Mouse (Mus musculus) R1 (cell line): ENCODE measurements around the gene Tcea3.

ENCODE experiments used
- DNase-seq: peaks from one replicate; pipeline ENCODE4 v3.0.0-alpha.2; 2018; ENCODE audit warnings: low read depth, low spot score

Gene Tcea3

DNA sequence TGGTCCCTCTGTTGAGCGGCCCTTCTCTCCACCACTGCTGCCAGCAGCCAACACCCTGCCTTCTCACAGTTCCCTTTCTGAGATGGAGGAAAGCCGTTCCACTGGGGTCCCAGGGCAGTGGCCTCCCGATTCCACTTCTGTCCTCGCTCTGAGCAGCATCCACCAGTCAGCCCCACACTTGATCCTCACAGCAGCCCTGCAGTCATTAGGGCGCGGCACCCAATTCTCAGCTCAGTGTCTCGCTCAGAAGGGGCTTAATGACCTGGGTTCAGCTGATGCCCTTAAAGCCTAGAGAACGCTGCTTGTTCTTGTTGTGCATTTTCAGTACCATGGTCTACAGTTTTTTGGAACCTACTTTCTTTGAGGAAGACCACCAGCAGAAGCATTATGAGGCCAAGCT lies 33.6 kb downstream of the Tcea3 start:
- no peak for DNase-seq

DNA sequence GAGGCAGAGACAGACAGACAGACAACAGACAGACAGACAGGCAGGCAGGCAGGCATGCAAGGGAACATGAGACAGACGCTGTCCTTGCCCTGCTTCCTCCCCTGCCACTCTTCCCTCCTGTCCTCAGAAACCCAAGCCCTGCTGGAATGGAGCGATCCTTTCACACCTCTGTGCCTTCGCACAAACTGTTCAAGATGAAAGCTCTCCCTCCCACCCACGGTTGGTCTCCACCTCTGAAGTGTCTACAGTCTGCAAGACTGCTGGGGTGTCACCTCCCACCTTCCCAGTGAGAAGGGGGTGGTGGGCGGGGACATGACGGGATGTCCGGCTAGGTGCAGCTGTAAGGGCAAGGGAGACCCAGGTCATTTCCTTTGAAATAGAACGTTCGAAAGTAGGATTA lies 34.1 kb downstream of the Tcea3 start:
- no peak for DNase-seq

GRCm38 (mm10) chr4:136282621-136283480 lies 35.3 kb downstream of the Tcea3 start:
- no peak for DNase-seq

DNA sequence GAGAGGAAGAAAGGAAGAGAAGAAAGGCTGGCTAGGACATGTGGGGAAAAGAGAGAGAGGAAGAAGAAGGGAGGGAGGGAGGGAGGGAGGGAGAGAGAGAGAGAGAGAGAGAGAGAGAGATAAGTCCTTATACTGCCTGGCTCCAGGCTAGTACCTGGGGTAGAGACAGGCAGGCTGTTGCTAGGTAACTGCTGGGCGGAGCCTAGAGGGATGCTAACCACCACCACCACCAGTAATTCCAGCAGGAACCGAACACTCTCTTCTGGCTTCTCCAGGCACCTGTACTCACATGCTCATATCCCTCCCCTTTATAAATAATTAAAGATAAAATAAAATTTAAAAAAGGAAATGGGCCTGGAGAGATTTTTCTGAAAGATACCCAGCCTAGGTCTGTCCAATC lies 36.3 kb downstream of the Tcea3 start:
- peak; percentile 54 for DNase-seq

DNA sequence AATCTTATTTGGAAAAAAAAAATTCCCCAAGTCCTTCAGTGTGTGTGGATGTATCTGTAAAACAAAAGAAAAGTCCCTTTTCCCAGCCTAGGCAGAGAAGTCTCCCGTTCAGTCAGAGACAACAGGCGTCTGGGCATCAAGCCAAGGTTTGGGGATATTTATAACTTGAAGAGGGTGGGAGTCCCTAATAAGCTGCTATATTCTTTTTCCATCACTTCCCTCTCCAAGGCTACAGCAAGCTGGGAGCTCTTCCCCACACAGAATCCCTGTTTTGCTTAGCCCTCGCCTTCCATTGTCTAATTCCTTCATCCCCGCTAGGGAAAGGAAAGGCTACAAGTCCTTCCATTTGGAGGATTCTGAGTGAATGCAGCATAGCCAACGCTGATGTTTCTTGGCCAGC lies 36.9 kb downstream of the Tcea3 start, which contains the start of gene Zfp46:
Gene Zfp46, plus strand, starts transcription at position 229 of the 400 bp plus-strand sequence.
- no peak for DNase-seq

- no peak for DNase-seq
These were observed 37.4 kb downstream of the Tcea3 start for GRCm38 (mm10) chr4:136284891-136285290.

DNA sequence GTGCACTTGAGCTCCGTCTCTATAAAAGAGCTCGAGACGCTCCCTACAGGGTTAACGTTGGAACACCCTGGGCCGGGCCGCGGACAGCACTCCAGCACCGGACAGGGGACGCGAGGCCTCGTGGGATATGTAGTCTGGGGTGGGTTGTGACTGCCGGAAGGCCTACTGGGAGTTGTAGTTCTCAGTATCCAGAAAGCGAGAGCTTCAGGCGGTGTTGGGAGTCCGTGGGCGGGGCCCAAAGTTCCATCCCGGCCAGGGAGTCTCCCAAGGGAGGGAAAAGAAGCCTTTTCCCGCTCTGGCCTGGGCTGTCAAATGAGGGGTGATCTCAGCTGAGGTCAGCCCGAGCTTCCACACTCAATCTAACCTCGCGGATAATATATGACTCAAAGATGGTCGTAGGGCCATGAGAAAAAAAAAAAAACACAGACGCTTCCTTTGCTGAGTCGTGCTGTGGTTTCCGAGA lies 37.9 kb downstream of the Tcea3 start:
- peak; percentile 97 for DNase-seq

DNA sequence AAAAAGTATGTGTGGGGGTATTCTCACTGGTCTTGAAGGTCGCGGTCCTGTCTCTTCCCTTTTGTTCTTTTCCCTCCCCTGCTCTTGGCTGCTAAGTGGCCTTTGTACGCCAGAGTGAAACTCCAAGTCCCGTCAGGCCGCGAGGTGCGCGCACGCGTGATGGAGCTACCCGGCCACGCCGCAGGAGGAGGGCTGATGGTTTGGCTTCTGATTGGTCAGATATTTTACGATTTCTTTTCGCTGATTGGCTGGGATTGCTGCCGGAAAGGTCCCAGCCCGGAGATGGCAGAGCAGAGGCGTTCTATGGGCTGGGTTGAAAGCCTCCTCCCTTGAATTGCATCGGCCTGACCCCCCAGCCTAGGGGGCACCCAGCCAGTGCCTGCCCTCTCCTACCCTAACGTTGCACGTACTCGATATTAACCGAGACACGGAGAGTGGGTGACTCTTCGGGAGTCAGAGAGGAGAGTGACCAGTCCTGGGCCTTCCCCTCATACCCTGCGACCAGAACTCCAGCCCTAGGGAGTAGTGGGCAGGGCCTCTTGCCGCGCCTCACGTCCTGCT lies 38.4 kb downstream of the Tcea3 start:
- DNase-seq, result peak; percentile 97

DNA sequence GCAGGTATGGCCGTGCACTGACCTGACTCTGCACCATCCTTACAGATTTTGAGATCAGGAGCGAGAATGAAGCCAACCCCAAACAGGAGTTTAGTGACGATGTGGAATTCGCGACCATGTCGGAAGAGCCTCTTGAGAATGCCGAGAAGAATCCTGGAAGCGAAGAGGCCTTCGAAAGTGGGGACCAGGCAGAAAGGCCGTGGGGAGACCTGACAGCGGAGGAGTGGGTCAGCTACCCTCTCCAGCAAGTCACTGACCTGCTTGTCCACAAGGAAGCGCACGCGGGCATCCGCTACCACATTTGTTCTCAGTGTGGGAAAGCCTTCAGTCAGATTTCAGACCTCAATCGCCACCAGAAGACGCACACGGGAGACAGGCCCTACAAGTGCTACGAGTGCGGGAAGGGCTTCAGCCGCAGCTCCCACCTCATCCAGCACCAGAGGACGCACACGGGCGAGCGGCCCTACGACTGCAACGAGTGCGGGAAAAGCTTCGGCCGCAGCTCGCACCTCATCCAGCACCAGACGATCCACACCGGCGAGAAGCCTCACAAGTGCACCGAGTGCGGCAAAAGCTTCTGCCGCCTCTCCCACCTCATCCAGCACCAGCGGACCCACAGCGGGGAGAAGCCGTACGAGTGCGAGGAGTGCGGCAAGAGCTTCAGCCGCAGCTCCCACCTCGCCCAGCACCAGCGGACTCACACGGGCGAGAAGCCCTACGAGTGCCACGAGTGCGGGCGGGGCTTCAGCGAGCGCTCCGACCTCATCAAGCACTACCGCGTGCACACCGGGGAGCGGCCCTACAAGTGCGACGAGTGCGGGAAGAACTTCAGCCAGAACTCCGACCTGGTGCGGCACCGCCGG lies 42.6 kb downstream of the Tcea3 start:
- DNase-seq, result peak; percentile 62

DNA sequence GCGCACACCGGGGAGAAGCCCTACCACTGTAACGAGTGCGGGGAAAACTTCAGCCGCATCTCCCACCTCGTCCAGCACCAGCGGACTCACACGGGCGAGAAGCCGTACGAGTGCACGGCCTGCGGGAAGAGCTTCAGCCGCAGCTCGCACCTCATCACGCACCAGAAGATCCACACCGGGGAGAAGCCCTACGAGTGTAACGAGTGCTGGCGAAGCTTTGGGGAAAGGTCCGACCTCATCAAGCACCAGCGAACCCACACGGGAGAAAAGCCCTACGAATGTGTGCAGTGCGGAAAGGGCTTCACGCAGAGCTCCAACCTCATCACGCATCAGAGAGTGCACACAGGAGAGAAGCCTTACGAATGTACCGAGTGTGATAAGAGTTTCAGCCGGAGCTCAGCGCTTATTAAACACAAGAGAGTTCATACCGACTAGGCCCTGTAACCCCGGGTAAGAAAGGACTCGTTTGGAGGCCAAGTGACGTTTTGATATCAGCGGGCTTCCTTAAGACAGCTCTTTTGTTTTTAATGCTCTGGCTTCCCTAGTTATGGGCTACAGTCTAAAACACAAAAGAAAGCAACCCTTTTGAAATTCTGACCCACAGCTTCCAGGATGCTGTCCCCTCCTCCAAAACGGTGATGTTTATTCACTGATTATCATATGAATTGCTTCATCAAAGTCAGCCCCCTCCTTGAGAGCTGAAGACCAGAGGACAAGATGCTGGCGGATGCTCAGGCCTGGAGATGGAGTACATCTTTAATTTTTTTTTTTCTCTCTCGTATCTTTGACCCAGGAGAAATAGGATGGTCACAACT lies 43.5 kb downstream of the Tcea3 start:
- DNase-seq, result peak; percentile 85

DNA sequence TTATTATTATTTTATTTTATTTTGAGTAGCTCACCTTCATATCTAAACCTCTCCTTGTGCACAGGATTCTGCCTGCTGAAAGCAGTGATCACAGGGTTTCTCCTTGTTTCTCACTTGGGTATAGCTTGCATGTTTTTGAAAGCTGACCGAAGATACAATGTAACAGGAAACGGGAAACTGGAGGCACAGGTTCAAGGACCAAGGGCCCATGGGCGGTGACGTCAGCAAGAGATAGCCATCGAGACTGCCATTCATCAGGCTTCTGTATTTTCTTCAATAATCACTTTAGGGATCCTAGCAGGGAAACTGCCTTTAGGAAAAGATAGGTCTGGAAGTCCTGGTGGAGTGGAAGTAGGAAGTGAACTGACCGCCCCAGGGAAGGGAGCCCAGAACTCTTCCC lies 44.2 kb downstream of the Tcea3 start:
- DNase-seq, result no peak

DNA sequence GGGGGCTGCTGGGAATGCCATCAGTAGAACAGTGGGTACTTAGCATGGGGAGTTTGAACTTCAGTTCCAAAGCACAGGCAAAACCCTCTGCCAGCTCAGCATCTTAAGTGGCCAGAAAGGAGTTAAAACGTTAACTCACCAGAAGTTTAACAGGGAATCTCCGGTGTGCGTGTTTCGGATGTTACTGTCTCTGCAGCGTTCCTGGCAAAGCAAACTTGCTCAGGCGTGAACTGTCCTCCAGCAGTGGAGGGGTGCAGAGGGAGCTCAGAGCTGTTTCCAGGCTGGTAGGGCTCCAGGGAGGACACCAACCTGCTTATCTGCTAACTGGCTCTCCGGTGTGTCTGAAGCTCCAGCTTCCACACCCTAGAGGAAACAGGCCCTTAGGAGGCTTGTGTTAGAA lies 48.4 kb downstream of the Tcea3 start:
- no peak for DNase-seq

- DNase-seq, result no peak
These were observed 54.9 kb downstream of the Tcea3 start for GRCm38 (mm10) chr4:136302462-136302861.

DNA sequence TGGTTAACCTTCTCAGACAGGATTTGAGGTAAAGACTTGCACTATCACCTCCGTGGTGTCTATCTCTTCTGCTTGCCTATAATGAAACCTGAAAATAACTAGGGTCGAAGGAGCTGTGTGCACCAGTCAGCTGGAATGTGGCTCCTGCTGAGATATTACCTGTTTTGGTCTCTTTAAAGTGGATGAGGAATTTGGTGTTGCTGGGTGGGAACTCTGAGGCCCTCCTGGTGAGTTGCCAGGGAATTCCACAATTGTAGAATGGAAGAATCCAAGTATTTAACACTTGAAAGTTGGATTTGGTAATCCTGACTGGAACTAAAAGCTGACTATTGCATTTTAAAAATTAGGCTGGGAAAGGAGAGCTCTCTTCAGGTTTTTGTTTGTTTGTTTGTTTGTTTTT lies 56.7 kb downstream of the Tcea3 start:
- peak; percentile 94 for DNase-seq

DNA sequence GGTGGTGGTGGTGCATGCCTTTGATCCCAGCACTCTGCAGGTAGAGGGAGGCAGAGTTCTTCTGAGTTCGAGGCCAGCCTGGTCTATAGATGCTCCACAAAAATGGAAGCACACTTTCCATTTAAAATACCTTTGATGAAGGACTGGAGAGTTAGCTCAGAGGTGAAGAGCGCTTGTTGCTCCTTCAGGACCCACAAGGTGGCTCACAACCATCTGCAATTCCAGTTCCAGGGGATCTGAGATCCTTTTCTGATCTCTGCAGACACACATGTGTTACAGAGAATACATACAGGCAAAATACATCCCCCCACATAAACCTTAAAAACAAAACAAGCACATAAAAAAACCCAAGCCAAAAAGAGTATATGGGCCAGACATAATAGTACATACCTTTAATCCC lies 60.8 kb downstream of the Tcea3 start:
- DNase-seq, result no peak

DNA sequence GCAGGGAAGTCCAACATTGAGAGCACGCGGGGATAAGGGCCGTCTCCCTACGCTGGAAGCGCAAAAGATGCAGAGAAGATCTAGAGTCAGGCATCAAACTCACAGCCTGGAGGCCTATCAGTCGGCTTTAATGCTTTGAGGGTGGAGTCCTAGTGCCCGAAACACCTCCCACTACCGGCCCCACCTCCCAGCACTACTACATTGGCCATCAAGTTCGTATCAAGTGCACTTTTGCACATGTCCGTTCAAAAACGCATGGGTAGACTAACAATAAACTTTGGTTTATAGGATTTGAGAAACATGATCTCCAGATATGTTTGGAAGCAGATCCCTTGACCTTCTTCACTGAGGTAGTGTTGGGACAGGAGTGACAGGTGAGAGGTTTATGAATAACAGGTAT lies 62.3 kb downstream of the Tcea3 start:
- peak; percentile 90 for DNase-seq

GRCm38 (mm10) chr4:136310229-136311041 lies 62.9 kb downstream of the Tcea3 start, which contains the start of gene Hnrnpr:
Hnrnpr (plus strand) TSS chr4:136310942.
- DNase-seq, result peak; percentile 99

DNA sequence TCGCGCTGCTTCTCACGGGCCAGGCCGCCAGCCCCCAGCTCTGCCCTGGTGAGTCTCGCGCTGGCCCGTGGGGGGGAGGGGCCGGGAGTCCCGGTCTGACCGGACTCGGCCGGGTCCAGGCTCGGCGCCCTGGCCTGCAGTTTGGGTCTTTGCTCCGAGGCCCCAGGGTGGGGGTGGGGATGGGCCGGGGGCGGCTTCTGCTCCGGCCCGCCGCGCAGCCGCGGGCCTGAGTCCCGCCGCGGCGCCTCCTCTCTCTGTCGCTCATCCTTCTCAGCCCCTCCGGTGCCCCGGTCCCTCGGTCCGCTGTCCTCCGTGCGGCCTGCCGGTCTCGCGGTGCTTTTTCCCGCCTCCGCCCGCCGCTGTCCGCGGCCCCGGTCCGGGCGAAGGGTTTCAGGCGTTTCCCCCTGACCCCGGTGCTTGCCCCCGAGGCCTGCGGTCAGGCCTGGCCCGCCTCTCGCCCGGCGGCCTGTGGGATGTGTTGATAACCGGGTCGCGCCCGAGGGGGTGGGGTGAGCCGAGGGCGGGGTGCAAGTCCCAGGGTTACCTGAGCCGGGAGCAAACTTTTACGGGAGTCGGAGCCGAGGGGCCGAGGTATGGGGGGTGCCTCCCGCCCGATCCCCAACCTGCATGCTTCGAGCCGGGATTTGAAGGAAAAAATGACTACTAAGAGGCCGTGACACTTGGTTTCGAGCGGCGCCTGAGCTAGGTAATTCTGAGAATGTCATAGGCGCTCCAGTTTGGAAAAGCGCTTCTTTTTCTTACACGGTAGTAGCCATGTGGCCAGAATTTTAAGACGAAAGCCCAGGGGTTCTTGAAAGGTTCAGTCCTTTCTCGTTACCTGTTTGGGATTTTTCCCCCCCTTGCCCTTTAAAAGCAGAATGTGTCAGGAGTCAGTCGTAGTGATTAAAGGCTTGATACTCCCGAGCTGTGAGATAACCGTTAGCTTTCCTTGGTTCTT lies 63.8 kb downstream of the Tcea3 start:
- peak; percentile 66 for DNase-seq

- no peak for DNase-seq
These were observed 65.1 kb downstream of the Tcea3 start for GRCm38 (mm10) chr4:136312616-136313015.
